Mouse (Mus musculus) cerebellum, postnatal 36 days (tissue): ENCODE measurements at regions not wholly inside any gene's neighbourhood (a gene's known extent, or its start where the extent isn't known, plus 50 kb on each side); places are given as distances from the start of the nearest gene placed in this dataset.
"Not testable (repeated sequence)": the region's sequence is repeated elsewhere in the genome, so short reads cannot be mapped to it uniquely, and the experiment has no call there.

Experiments used
- DNase-seq, 2 experiments: peaks; one replicate each; pipeline ENCODE4 v3.0.0; 2021 to 2022; ENCODE audit warnings: mixed read lengths in 2 of 2

DNA sequence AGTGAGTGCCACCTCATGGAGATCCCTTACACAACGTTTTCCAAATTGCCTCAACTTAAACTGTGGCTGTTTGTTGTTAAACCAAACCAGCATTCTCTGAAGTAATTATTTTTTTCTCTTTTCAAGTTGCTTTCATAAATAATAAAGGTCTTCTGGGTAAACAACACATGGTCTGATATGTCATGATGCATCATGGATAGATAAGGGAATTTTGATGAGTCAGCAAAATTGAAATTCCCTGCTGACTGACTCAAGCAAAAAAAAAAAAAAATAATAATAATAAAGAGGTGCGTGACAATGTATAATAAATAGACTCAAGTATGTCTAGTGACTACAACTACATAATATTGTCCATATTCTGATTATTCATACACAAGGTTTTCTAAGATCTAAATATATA is 201.8 kb downstream of the Adgb start:
- no peak for DNase-seq

DNA sequence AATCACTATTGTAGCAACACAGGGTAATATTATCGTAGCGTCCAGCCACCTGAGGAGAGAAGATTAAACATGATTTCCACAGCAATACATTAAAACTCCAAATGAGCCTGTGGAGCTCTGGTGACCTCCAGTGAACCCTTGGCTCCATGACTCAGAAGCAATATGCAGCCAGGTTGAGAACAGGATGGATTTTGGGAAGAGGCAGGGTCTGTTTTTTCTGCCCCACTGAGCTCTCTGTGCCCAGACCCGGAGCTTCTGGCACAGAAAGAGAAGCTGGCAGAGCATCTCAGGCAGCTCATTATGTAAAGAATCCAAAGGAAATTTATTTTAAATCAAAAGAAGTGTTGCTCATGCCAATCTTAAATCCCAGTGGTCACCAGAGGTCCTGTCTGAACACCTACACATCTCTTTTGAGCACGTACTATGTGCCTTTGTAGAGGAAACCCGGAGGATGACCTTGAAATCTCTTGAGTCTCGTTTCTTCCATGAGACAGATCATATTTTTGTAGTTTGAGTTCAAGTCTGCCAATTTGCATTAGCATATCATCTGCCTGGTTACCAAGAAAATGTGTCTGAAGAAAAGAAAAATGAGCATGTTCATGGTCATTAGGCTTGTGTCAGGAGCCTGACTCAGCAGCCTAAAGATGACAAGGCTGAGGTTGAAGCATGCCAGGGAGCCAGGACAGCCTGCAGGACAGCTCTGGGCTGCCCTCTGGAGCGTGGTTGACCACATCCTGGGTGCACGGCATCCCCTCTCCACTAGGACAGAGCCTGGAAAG is 219.4 kb downstream of the Adgb start:
- peak; percentile 5 to 7 for DNase-seq

DNA sequence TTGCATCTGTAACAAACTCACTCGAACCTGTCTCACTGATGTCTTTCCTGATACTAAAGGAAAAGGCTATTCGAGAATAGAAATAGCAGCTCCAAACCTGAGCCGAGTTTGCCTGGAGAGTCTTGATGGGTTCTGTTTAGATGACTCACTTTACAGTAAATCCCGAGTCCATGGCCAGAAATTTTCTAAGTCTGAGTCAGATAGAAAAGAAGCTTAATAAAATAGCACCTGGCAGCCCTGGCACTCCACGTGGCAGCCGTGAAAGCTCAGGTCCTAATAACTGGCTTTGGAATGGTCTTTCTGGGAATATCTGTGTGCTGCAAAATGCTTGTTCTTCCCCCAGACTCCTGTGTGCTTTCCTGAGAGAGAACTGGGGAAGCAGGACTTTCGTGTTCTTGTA is 220.0 kb downstream of the Adgb start:
- DNase-seq: peak in 1 of 2 experiments; percentile 15

DNA sequence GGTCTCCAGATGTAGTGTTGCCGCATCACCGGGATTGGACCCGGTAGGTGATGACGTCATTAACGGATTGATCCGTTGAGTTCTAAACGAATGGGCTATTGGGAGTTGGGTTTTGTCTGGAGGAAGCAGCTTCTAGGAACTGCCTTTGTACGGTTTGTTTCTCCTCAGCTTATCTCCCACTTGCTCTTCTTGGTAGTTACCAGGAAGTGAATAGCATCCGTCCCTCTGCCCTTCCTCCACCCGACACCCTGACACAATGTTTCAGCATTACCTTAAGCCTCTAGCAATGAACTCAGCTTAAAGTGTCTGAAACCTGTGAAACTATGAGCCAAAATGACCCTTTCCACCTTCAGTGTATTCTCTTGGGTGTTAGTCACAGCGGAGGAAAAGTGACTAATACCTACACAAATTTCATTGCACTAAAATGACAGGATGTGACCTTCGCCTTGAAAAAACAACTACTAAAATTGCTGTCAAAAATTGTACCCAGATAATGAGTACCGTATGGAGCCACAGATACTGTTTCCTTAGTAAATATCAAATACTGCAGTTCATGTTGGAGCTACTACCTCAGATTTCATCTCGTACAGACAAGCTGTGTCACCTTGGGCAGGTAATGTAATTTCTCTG is 237.1 kb downstream of the Adgb start:
- no peak for DNase-seq

DNA sequence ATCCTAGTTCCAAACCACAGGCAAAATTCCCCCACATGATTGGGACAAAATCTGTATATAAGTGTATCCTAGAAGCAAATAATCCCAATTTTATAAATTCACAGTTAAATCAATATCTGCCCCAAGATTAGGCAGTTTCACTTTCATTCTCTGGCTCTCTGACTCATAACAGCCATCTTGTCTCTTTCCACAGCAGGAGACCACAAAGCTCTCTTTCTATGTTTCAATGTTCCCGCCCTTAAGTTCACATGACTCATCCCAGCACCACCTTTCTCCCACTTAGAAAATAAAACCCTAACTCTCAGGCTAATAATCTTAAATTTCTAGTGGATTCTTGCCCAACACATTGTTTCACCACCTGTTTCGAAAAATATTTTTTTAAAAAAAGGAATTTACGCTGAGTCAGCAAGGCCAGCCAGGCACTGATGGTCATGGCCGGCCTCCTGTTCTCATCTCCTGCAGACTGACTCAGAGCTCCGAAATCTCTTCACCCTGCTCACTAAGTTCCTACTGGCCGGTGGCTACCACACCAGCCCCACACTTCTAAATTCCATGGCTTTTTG is 247.5 kb downstream of the Adgb start:
- no peak for DNase-seq

DNA sequence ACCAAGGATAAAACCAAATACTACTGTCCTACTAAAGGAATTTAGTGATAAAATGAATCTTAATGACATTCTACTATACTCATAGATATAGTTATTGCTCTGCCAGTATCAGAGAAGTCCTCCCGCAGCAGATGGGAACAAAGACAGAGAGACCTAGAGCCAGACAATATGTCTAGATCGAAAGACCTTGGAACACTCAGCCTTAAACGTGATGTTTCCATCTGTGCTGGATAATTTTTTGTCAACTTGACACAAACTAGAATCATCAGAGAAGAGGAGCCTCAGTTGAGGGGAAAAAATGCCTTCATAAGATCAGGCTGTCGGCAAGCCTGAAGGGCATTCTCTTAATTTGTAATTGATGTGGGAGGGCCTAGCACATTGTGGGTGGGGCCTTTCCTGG is 252.4 kb downstream of the Adgb start:
- no peak for DNase-seq

DNA sequence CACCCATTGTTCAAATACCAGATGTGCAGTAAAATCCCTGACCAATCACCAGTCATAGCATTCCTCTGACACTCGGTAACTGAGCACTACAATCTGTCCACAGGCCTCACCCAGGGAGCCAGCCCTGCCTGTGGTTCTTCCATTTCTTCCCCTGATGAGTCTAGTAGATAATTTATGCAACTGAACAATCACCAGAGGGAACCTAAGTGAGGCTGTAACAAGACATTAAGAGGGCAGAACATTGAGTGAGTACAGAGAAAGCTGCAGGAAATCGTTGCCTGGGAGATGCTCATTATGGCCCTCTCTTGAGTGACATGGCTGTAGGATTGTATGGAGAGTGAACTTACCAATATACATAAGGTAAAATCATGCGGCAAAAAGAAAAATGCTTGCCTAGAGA is 255.2 kb downstream of the Adgb start:
- no peak for DNase-seq

DNA sequence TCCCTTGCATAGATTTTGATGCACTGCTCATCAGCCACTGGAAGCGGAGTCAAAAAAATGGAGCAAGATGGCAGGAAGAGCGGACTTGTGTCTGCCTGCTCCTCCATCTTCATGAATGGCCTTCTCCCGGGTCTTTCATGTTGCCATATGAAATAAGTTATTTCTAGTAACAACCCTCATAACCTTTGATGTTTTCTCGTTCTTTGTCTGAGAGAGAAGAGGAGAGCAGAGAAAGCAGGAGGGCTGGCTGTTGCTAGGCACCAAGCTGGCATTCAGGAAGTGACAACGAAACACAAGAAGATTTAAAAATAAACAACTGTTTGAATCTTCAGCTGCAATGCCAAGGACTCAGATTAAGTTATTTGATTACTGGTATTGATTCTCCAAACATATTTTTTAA is 256.8 kb downstream of the Adgb start:
- DNase-seq: no peak

DNA sequence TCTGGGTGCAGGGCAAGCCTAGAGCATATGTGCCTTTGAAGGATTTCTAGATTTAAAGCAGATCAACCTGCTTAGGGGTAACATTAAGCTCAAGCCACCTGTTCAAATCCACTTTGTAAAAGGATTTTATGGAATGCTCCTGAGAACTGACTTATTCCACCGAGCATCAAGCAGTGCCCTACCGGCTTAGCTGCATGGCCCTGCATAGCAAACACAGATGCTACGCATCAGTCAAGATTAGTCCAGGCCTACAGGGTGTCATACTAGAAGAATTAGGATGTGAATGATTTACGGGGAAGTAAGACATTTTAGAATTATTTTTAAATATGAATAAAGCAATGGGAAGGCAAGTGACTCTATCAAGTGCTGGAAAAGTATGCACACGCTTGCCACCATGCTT is 263.8 kb downstream of the Adgb start:
- DNase-seq: no peak

DNA sequence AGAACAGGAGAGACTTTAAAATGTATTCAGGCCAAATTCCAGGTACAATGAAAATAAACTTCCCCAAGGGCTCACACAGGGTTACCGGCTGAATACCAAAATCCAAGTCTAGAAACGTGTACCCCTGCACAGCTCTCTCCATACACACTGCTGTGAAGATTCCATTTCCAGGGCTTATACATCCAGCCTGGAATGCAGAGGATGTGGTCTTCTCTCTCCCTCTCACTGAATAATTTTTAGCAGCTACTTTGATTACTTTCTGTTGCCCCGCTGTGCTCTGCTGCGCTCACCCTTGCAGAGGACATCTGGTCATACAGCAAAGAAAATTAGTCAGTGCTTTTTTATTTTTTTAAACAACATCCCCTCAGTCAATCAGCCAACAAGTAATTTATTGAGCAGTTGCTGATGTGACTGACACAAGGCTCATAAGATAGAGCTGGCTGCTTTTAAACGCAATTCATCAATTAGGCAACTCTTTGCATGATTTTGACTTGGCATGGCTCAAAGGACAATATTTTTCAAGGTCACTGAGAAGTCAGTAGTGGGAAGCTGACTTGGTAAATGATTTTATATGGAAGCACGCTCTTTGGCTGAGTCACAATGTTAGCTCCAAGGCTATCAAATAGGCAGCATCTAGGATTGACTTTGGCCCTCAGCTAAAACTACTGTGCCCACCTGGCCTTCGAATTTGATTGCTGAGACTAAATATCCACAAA is 266.2 kb downstream of the Adgb start:
- no peak for DNase-seq

DNA sequence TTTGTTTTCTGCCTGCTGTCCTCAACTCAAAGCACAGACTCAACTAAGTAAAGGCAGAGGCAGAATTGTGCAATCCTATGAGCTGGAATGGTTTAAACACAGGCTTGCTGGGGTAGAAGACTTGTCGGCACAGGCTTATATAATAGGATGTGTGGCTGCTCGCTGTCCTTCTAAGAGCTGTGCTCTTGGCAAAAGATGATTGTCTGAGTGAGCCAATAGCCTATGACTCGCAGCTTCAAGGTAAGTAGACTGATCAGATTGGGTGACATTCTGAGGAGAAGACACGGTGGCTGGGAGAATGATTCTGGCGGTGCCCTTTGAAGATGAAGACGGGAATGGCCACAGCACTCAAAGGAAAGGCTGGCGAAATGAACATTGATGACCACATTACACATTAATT is 268.1 kb downstream of the Adgb start:
- no peak for DNase-seq

DNA sequence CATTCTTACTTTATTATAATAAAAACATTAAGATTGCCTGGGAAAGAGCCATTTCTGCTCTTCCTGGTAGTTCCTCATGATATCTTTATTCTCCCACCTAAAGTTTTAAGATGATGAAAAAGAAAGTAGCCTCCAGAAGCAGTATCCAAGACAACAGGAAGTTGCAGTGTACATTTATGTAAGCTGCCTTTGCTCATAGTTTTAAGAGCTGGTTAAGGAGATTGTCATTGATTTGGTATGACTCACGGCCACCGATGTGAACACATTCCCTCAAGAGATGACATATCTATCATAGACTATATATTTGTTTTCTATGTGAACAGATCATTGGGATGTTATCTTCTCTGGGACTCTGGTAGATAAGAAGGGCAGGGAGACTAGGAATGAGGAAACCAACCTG is 281.8 kb downstream of the Adgb start:
- DNase-seq: no peak

DNA sequence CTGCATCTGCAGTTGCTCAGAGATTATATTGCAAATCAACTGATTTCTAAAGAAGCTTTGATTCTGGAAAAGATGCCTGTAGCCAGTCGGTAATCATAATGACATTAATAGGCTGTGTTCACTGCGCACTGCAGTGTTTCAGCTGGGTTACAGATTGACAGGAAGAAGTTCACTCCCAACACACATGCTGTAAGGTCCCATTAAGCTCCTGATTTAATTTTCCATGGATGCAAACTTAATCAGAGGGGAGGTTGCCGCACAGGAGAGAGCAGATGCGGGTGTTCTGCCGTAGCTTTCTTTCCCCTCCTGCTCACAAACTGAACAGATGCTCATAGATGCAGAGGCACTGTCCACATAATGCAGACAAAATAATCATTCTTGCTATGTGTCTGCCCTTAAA is 284.0 kb downstream of the Adgb start:
- DNase-seq: no peak

DNA sequence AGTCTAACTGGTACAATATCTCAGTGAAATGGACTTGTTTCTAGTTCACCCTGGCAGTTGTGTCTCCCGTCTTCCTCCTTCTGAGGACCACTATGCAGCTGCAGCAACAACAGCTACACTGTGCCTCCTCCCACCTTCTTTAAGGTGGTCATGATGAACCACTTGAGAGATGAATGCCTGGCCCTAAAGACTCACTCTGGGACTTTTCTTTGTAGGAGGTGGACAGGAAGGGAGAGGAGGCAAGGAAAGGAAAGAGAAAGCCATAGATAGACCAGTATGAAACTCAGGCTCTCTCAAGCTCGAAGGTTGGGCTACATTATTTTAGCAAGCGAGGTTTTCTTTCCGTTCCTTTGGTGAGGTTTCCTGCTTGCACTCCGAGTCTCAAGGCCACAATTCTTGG is 285.4 kb downstream of the Adgb start:
- DNase-seq: no peak

DNA sequence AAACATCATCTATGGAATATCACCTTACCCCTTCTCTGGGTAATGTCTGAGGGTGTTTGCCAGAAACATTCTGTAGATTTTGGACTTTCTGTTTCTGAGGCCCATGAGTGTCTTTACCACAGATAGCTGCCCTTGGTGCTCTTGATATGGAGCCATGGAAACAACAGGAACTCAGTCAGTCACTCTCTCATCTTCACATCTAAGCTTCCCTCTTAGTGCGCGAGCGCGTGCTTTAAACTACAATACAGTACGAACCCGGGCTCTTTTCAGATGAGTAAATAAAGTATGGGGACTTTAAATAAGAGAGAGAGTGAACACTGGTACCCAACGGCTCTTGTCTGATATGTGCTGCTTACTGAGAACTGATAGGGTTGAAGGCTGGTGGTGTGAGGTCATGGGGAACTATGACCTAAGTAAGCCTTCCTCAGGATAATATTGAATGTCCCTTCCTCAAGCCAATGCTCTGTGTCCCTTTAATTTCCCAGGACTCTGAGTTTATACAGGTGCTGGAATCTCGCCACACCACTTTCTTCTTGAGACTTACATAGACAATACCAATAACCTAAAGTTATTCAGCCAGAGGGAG is 284.5 kb upstream of the Stxbp5 start:
- DNase-seq: no peak

DNA sequence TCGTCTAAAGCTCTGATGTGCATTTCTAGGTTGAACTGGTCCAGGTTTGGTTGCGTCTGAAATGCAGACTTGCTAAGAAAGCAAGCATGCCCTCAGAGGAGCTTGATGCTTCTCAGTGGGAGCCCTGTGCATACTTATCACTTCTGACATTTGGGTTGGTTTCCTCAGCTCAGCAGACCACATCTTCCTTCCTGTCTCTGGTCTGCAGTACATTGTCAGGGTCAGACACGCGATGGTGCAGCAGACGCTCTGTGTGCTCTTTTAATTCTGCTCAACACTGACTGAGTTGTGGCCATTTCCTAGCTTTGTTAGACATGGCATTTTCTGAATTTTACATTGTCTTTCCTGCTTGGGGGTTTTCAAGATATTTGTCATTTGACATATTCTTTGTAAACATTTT is 283.5 kb upstream of the Stxbp5 start:
- no peak for DNase-seq

DNA sequence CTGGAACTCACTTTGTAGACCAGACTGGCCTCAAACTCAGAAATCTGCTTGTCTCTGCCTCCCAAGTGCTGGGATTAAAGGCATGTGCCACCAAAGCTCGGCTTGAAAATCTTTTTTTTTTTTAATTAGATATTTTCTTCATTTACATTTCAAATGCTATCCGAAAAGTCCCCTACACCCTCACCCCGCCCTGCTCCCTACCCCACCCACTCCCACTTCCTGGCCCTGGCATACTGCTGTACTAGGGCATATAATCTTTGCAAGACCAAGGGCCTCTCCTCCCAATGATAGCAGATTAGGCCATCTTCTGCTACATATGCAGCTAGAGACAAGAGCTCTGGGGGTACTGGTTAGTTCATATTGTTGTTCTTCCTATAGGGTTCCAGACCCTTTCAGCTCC is 276.2 kb upstream of the Stxbp5 start:
- DNase-seq: not testable (repeated sequence)
